Mouse (Mus musculus): ENCODE measurements around the gene Eif4a3.

GRCm38 (mm10) chr11:119344865-119345264 is 45.0 kb upstream of the Eif4a3 start:
- TF ChIP-seq CTCF (IDR thresholded peaks at IDR 0.05; ENCODE audit: extremely low read depth, insufficient read depth, insufficient read length, insufficient replicate concordance): no peak
- no peak for TF ChIP-seq POLR2A (IDR thresholded peaks at IDR 0.05; ENCODE audit: low read depth, low read length)

Measured in spleen, adult 2 months (tissue).